Mouse (Mus musculus): ENCODE data around the gene Tcf7. TPM values are rescaled to one million over a fixed set of nuclear protein-coding genes. Genes with fewer than 3 reads are reported as not detected.

Gene Tcf7
- polyA plus RNA-seq, 1 experiment from 2014 or later = 5.5 TPM

- ATAC-seq (replicated peaks; ENCODE audit: insufficient number of reproducible peaks, low FRiP score, low TSS enrichment) = no peak
- no peak overlapping the region for H3K9ac ChIP-seq (ENCODE audit: low read depth, low read length)
- H3K27ac ChIP-seq (ENCODE audit: low read depth, low read length) = no peak overlapping the region
Observed at GRCm38 (mm10) chr11:52253674-52254375, 29.0 kb downstream of the Tcf7 start.

GRCm38 (mm10) chr11:52252692-52253091 lies 30.1 kb downstream of the Tcf7 start:
- Histone ChIP-seq H3K27ac (ENCODE audit: low read depth, low read length) (no peak overlapping the region), H3K27me3 (ENCODE audit: control insufficient read depth, insufficient read depth, low read length) (no peaks in the 10 kb centered on the region), H3K4me1 (ENCODE audit: control insufficient read depth, insufficient read depth, low read length) (0 out of 2 replicates have a peak, but pooled peaks cover 5% of the 10 kb centered on the region), H3K4me3 (ENCODE audit: low read depth, low read length) (no peak overlapping the region), H3K36me3 (ENCODE audit: control insufficient read depth, insufficient read depth, low read length) (peaks cover 13% of the 10 kb centered on the region; the same call in 1 of the 2 replicates), H3K9me3 (replicated peaks; ENCODE audit: control insufficient read depth, low read length) (no peaks in the 10 kb centered on the region), H3K9ac (ENCODE audit: low read depth, low read length) (no peak overlapping the region), H3K4me2 (no peak overlapping the region)
- no peak for ATAC-seq (replicated peaks; ENCODE audit: insufficient number of reproducible peaks, low FRiP score, low TSS enrichment)
- WGBS (ENCODE audit: insufficient replicate concordance) = 71% methylated on average over 1 of the region's 1 CpGs

More at GRCm38 (mm10) chr11:52253674-52254375, 29.0 kb downstream of the Tcf7 start:
- H3K4me3 ChIP-seq (ENCODE audit: low read depth, low read length) = no peak overlapping the region
- 66% methylated on average over 11 of the region's 11 CpGs for WGBS (ENCODE audit: insufficient replicate concordance)
- H3K4me1 ChIP-seq (ENCODE audit: control insufficient read depth, insufficient read depth, low read length) = 0 out of 2 replicates have a peak, but pooled peaks cover 5% of the 10 kb centered on the region
- no peaks in the 10 kb centered on the region for H3K27me3 ChIP-seq (ENCODE audit: control insufficient read depth, insufficient read depth, low read length)
- no peak overlapping the region for H3K4me2 ChIP-seq
- no peaks in the 10 kb centered on the region for H3K9me3 ChIP-seq (replicated peaks; ENCODE audit: control insufficient read depth, low read length)
- peaks cover 13% of the 10 kb centered on the region; the same call in 1 of the 2 replicates for H3K36me3 ChIP-seq (ENCODE audit: control insufficient read depth, insufficient read depth, low read length)

GRCm38 (mm10) chr11:52251770-52252169 lies 31.0 kb downstream of the Tcf7 start:
- H3K4me2 ChIP-seq = no peak overlapping the region
- no peaks in the 10 kb centered on the region for H3K9me3 ChIP-seq (replicated peaks; ENCODE audit: control insufficient read depth, low read length)
- no peaks in the 10 kb centered on the region for H3K27me3 ChIP-seq (ENCODE audit: control insufficient read depth, insufficient read depth, low read length)
- H3K27ac ChIP-seq (ENCODE audit: low read depth, low read length) = no peak overlapping the region
- H3K4me1 ChIP-seq (ENCODE audit: control insufficient read depth, insufficient read depth, low read length) = 0 out of 2 replicates have a peak, but pooled peaks cover 5% of the 10 kb centered on the region
- no peak for ATAC-seq (replicated peaks; ENCODE audit: insufficient number of reproducible peaks, low FRiP score, low TSS enrichment)
- peaks cover 14% of the 10 kb centered on the region; the same call in 1 of the 2 replicates for H3K36me3 ChIP-seq (ENCODE audit: control insufficient read depth, insufficient read depth, low read length)
- 53% methylated on average over 5 of the region's 5 CpGs for WGBS (ENCODE audit: insufficient replicate concordance)
- H3K9ac ChIP-seq (ENCODE audit: low read depth, low read length) = no peak overlapping the region
- H3K4me3 ChIP-seq (ENCODE audit: low read depth, low read length) = no peak overlapping the region

- Histone ChIP-seq H3K27ac (ENCODE audit: low read depth, low read length) (no peak overlapping the region), H3K9ac (ENCODE audit: low read depth, low read length) (no peak overlapping the region), H3K4me1 (ENCODE audit: control insufficient read depth, insufficient read depth, low read length) (0 out of 2 replicates have a peak, but pooled peaks cover 3% of the 10 kb centered on the region), H3K4me2 (no peak overlapping the region), H3K4me3 (ENCODE audit: low read depth, low read length) (no peak overlapping the region), H3K36me3 (ENCODE audit: control insufficient read depth, insufficient read depth, low read length) (0 out of 2 replicates have a peak, but pooled peaks cover 11% of the 10 kb centered on the region), H3K9me3 (replicated peaks; ENCODE audit: control insufficient read depth, low read length) (no peaks in the 10 kb centered on the region), H3K27me3 (ENCODE audit: control insufficient read depth, insufficient read depth, low read length) (no peaks in the 10 kb centered on the region)
- WGBS (ENCODE audit: insufficient replicate concordance) = 92% methylated on average over 2 of the region's 2 CpGs
- ATAC-seq (replicated peaks; ENCODE audit: insufficient number of reproducible peaks, low FRiP score, low TSS enrichment) = no peak
Observed at GRCm38 (mm10) chr11:52249452-52249851, 33.4 kb downstream of the Tcf7 start.

DNA sequence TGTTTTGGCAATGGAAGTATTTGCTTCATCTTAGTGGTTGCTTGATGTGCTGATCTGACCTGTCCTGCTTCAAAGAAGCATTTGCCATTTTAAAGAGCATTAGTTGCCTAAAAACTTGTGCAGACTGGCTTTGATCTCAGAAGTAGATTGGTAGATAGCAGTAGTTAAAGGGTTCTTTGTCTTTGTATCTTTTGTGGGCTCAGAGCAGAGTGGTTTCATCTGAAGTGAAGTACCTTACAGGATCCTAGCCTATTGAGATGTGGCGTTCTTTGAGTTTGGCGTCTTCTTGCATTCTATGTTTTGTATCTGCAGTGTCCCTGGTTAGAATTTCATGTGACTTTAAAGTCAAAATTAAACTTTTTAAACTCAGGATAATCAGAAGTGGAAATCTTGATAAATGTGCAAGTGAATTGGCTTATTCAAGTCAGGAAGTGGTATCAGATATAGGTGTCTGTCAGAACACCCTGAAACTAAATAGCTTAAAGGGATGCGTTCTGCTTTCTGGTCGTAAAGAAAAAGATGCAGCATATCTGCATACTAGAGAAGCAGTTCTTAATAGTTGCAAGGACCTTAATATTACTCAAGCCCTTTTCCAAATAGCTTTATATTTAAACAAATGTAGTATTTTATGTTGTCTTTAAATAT lies 41.8 kb downstream of the Tcf7 start:
- H3K9me3 ChIP-seq (replicated peaks; ENCODE audit: control insufficient read depth, low read length) = no peaks in the 10 kb centered on the region
- H3K36me3 ChIP-seq (ENCODE audit: control insufficient read depth, insufficient read depth, low read length) = peaks cover 9% of the 10 kb centered on the region; the same call in 1 of the 2 replicates
- H3K27me3 ChIP-seq (ENCODE audit: control insufficient read depth, insufficient read depth, low read length) = no peaks in the 10 kb centered on the region
- no peak overlapping the region for H3K4me2 ChIP-seq
- H3K4me3 ChIP-seq (ENCODE audit: low read depth, low read length) = no peak overlapping the region
- WGBS (ENCODE audit: insufficient replicate concordance) = 85% methylated on average over 4 of the region's 4 CpGs
- no peaks in the 10 kb centered on the region for H3K4me1 ChIP-seq (ENCODE audit: control insufficient read depth, insufficient read depth, low read length)
- no peak overlapping the region for H3K9ac ChIP-seq (ENCODE audit: low read depth, low read length)
- ATAC-seq (replicated peaks; ENCODE audit: insufficient number of reproducible peaks, low FRiP score, low TSS enrichment) = no peak
- H3K27ac ChIP-seq (ENCODE audit: low read depth, low read length) = no peak overlapping the region

DNA sequence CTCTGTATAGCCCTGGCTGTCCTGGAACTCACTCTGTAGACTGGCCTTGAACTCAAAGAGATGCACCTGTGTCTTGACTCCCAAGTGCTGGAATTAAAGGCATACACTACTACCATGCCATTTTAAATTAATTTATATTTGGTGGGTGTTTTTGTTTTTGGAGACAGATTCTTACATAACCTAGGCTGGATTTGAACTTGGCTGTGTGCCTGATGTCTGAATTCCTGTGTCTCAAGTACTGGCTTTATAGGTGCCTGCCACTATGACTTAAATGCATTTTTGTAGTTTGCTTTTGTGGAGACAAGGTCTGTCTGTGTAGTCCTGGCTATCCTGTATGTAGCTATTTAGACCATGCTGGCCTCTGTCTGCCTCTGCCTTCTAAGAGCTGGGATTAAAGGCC lies 48.3 kb downstream of the Tcf7 start:
- H3K9me3 ChIP-seq (replicated peaks; ENCODE audit: control insufficient read depth, low read length) = no peaks in the 10 kb centered on the region
- no peaks in the 10 kb centered on the region for H3K27me3 ChIP-seq (ENCODE audit: control insufficient read depth, insufficient read depth, low read length)
- 0 out of 2 replicates have a peak, but pooled peaks cover 6% of the 10 kb centered on the region for H3K36me3 ChIP-seq (ENCODE audit: control insufficient read depth, insufficient read depth, low read length)
- no peak overlapping the region for H3K9ac ChIP-seq (ENCODE audit: low read depth, low read length)
- H3K4me2 ChIP-seq = no peak overlapping the region
- no peak for ATAC-seq (replicated peaks; ENCODE audit: insufficient number of reproducible peaks, low FRiP score, low TSS enrichment)
- no peak overlapping the region for H3K27ac ChIP-seq (ENCODE audit: low read depth, low read length)
- no peak overlapping the region for H3K4me3 ChIP-seq (ENCODE audit: low read depth, low read length)
- 0 out of 2 replicates have a peak, but pooled peaks cover 6% of the 10 kb centered on the region for H3K4me1 ChIP-seq (ENCODE audit: control insufficient read depth, insufficient read depth, low read length)

- Histone ChIP-seq H3K27me3 (ENCODE audit: control insufficient read depth, insufficient read depth, low read length) (no peaks in the 10 kb centered on the region), H3K9ac (ENCODE audit: low read depth, low read length) (no peak overlapping the region), H3K27ac (ENCODE audit: low read depth, low read length) (no peak overlapping the region), H3K4me2 (peak overlapping the region; percentile 73), H3K9me3 (replicated peaks; ENCODE audit: control insufficient read depth, low read length) (no peaks in the 10 kb centered on the region), H3K36me3 (ENCODE audit: control insufficient read depth, insufficient read depth, low read length) (0 out of 2 replicates have a peak, but pooled peaks cover 6% of the 10 kb centered on the region), H3K4me1 (ENCODE audit: control insufficient read depth, insufficient read depth, low read length) (0 out of 2 replicates have a peak, but pooled peaks cover 6% of the 10 kb centered on the region), H3K4me3 (ENCODE audit: low read depth, low read length) (peak overlapping the region; percentile 96; the same call in 1 of the 2 replicates)
- ATAC-seq (replicated peaks; ENCODE audit: insufficient number of reproducible peaks, low FRiP score, low TSS enrichment) = no peak
- WGBS (ENCODE audit: insufficient replicate concordance) = 84% methylated on average over 1 of the region's 1 CpGs
Observed at GRCm38 (mm10) chr11:52233906-52234305, 48.9 kb downstream of the Tcf7 start.

- Histone ChIP-seq H3K4me3 (ENCODE audit: low read depth, low read length) (peak overlapping the region; percentile 96), H3K9me3 (replicated peaks; ENCODE audit: control insufficient read depth, low read length) (no peaks in the 10 kb centered on the region), H3K27ac (ENCODE audit: low read depth, low read length) (no peak overlapping the region), H3K4me2 (peak overlapping the region; percentile 73), H3K27me3 (ENCODE audit: control insufficient read depth, insufficient read depth, low read length) (no peaks in the 10 kb centered on the region), H3K9ac (ENCODE audit: low read depth, low read length) (no peak overlapping the region), H3K36me3 (ENCODE audit: control insufficient read depth, insufficient read depth, low read length) (0 out of 2 replicates have a peak, but pooled peaks cover 3% of the 10 kb centered on the region), H3K4me1 (ENCODE audit: control insufficient read depth, insufficient read depth, low read length) (0 out of 2 replicates have a peak, but pooled peaks cover 6% of the 10 kb centered on the region)
- no peak for ATAC-seq (replicated peaks; ENCODE audit: insufficient number of reproducible peaks, low FRiP score, low TSS enrichment)
- WGBS (ENCODE audit: insufficient replicate concordance) = 29% methylated on average over 3 of the region's 3 CpGs
Observed at GRCm38 (mm10) chr11:52233043-52233653, 49.7 kb downstream of the Tcf7 start.

Data from heart, embryonic 11.5 days (tissue).